Mouse (Mus musculus) midbrain, embryonic 14.5 days (tissue): Measurements from ENCODE around the gene Limch1. TPM values are rescaled to one million over a fixed set of nuclear protein-coding genes. Genes with fewer than 3 reads are reported as not detected.

Source experiments
- ATAC-seq: fragments of 200-750 bp; cut with Nextera tagmentation; 2 replicates; pipeline ENCODE4 v1.8.0; 2017; ENCODE audit warnings: moderate number of reproducible peaks, moderate library complexity; ENCODE audit not compliant: low FRiP score, low TSS enrichment
- DNase-seq: peaks from one replicate; pipeline ENCODE4 v3.0.0-alpha.2; 2015
- H3K27ac ChIP-seq: fragments of 300-500 bp; sonication (generic); replicated peaks from 2 replicates; pipeline ENCODE4 v1.5.1; 2014; ENCODE audit warnings: mild to moderate bottlenecking, low read depth, low read length, moderate library complexity
- H3K27me3 ChIP-seq: fragments of 300-500 bp; sonication (generic); 2 replicates; pipeline ENCODE4 v1.6.1; 2014; ENCODE audit warnings: low read length, control low read depth, mixed read lengths; ENCODE audit not compliant: control insufficient read depth, insufficient read depth
- H3K36me3 ChIP-seq: fragments of 300-500 bp; sonication (generic); 2 replicates; pipeline ENCODE4 v1.6.1; 2014; ENCODE audit warnings: low read length, control low read depth; ENCODE audit not compliant: control insufficient read depth, insufficient read depth
- H3K4me1 ChIP-seq: fragments of 300-500 bp; sonication (generic); 2 replicates; pipeline ENCODE4 v1.6.1; 2014; ENCODE audit warnings: mild to moderate bottlenecking, antibody characterized with exemption, low read length, control low read depth; ENCODE audit not compliant: control insufficient read depth, insufficient read depth
- H3K4me2 ChIP-seq: fragments of 300-500 bp; sonication (generic); 2 replicates; pipeline ENCODE4 v1.6.1; 2014; ENCODE audit warnings: mild to moderate bottlenecking, low read length, moderate library complexity
- H3K4me3 ChIP-seq: fragments of 300-500 bp; sonication (generic); replicated peaks from 2 replicates; pipeline ENCODE4 v1.5.1; 2014; ENCODE audit warnings: low read depth, low read length
- H3K9ac ChIP-seq: fragments of 300-500 bp; sonication (generic); replicated peaks from 2 replicates; pipeline ENCODE4 v1.6.1; 2014; ENCODE audit warnings: mild to moderate bottlenecking, low read length, moderate library complexity
- H3K9me3 ChIP-seq: fragments of 300-500 bp; sonication (generic); 2 replicates; pipeline ENCODE4 v1.6.1; 2016; ENCODE audit warnings: low read length, control low read depth, mixed read lengths; ENCODE audit not compliant: control insufficient read depth
- WGBS: fragments of 180-500 bp; shearing (Covaris S2); extraction: QIAGEN DNeasy Blood & Tissue Kit; methylation state at CpG from one replicate; pipeline ENCODE4 v1.1.7; 2014; 5-methylcytosine and 5-hydroxymethylcytosine counted together
- polyA plus RNA-seq: library from polyadenylated mRNA; unstranded; fragments of >200 nt; fragmentation: Nextera tagmentation; extraction: Ambion mirVana; gene quantifications from 2 replicates; pipeline ENCODE4 v1.2.1, GENCODE M21; 2014

Limch1 gene
- polyA plus RNA-seq, 1 experiment from 2014 or later, result 56.5 TPM

GRCm38 (mm10) chr5:66993076-66993475 lies 247.4 kb downstream of the Limch1 start:
- no peak overlapping the region for H3K27ac ChIP-seq
- no peak overlapping the region for H3K9ac ChIP-seq
- WGBS, result 64% methylated on average over 11 of the region's 11 CpGs
- no peak overlapping the region for H3K4me3 ChIP-seq
- 0 out of 2 replicates have a peak, but pooled peaks cover 6% of the 10 kb centered on the region for H3K4me1 ChIP-seq
- ATAC-seq (no peak), DNase-seq (peak; percentile 35)
- no peaks in the 10 kb centered on the region for H3K27me3 ChIP-seq
- no peak overlapping the region for H3K4me2 ChIP-seq
- no peaks in the 10 kb centered on the region for H3K9me3 ChIP-seq
- no peaks in the 10 kb centered on the region for H3K36me3 ChIP-seq

GRCm38 (mm10) chr5:66996124-66996523 lies 250.5 kb downstream of the Limch1 start:
- WGBS, result 13% methylated on average over 3 of the region's 3 CpGs
- no peak overlapping the region for H3K9ac ChIP-seq
- H3K27ac ChIP-seq, result no peak overlapping the region

GRCm38 (mm10) chr5:66996886-66997599 lies 251.4 kb downstream of the Limch1 start:
- under 1% methylated on average over 33 of the region's 33 CpGs for WGBS
- 0 out of 2 replicates have a peak, but pooled peaks cover 6% of the 10 kb centered on the region for H3K4me1 ChIP-seq
- H3K9ac ChIP-seq, result peak overlapping the region; percentile 57
- peak; percentile 95 for DNase-seq
- no peaks in the 10 kb centered on the region for H3K9me3 ChIP-seq
- peak overlapping the region; percentile 79 for H3K27ac ChIP-seq
- ATAC-seq, result peak; percentile 86
- H3K36me3 ChIP-seq, result 0 out of 2 replicates have a peak, but pooled peaks cover 3% of the 10 kb centered on the region
- no peaks in the 10 kb centered on the region for H3K27me3 ChIP-seq
- peak overlapping the region; percentile 67 for H3K4me2 ChIP-seq
- peak overlapping the region; percentile 39 for H3K4me3 ChIP-seq

More at GRCm38 (mm10) chr5:66996124-66996523, 250.5 kb downstream of the Limch1 start:
- ATAC-seq (no peak), DNase-seq (no peak)
- H3K27me3 ChIP-seq, result no peaks in the 10 kb centered on the region
- H3K4me3 ChIP-seq, result no peak overlapping the region
- no peaks in the 10 kb centered on the region for H3K9me3 ChIP-seq
- no peak overlapping the region for H3K4me2 ChIP-seq
- 0 out of 2 replicates have a peak, but pooled peaks cover 3% of the 10 kb centered on the region for H3K36me3 ChIP-seq
- H3K4me1 ChIP-seq, result 0 out of 2 replicates have a peak, but pooled peaks cover 6% of the 10 kb centered on the region

GRCm38 (mm10) chr5:66997600-66997930 lies 251.9 kb downstream of the Limch1 start:
- DNase-seq (no peak), ATAC-seq (no peak)
- Histone ChIP-seq H3K4me1 (0 out of 2 replicates have a peak, but pooled peaks cover 5% of the 10 kb centered on the region), H3K4me2 (peak overlapping the region; percentile 67), H3K4me3 (peak overlapping the region; percentile 39), H3K27me3 (no peaks in the 10 kb centered on the region), H3K9ac (peak overlapping the region; percentile 57; the same call in 1 of the 2 replicates), H3K27ac (peak overlapping the region; percentile 79; the same call in 1 of the 2 replicates), H3K9me3 (no peaks in the 10 kb centered on the region), H3K36me3 (0 out of 2 replicates have a peak, but pooled peaks cover 7% of the 10 kb centered on the region)
- WGBS, result 10% methylated on average over 7 of the region's 7 CpGs

- 0 out of 2 replicates have a peak, but pooled peaks cover 8% of the 10 kb centered on the region for H3K36me3 ChIP-seq
- ATAC-seq (no peak), DNase-seq (no peak)
- 80% methylated on average over 6 of the region's 6 CpGs for WGBS
- H3K9me3 ChIP-seq, result no peaks in the 10 kb centered on the region
- H3K9ac ChIP-seq, result no peak overlapping the region
- H3K4me3 ChIP-seq, result no peak overlapping the region
- no peaks in the 10 kb centered on the region for H3K27me3 ChIP-seq
- 0 out of 2 replicates have a peak, but pooled peaks cover 4% of the 10 kb centered on the region for H3K4me1 ChIP-seq
- no peak overlapping the region for H3K27ac ChIP-seq
- H3K4me2 ChIP-seq, result no peak overlapping the region
Measured at GRCm38 (mm10) chr5:66998341-66998740, 252.7 kb downstream of the Limch1 start.

- no peaks in the 10 kb centered on the region for H3K4me1 ChIP-seq
- no peak overlapping the region for H3K4me2 ChIP-seq
- WGBS, result 91% methylated on average over 6 of the region's 6 CpGs
- ATAC-seq (no peak), DNase-seq (no peak)
- no peak overlapping the region for H3K27ac ChIP-seq
- H3K9me3 ChIP-seq, result no peaks in the 10 kb centered on the region
- no peak overlapping the region for H3K9ac ChIP-seq
- no peaks in the 10 kb centered on the region for H3K27me3 ChIP-seq
- no peak overlapping the region for H3K4me3 ChIP-seq
- H3K36me3 ChIP-seq, result peaks cover 12% of the 10 kb centered on the region; the same call in 1 of the 2 replicates
Measured at GRCm38 (mm10) chr5:67002346-67002745, 256.7 kb downstream of the Limch1 start.

- H3K9me3 ChIP-seq, result no peaks in the 10 kb centered on the region
- no peak for DNase-seq
- no peaks in the 10 kb centered on the region for H3K4me1 ChIP-seq
- H3K36me3 ChIP-seq, result peaks cover 15% of the 10 kb centered on the region; the same call in 1 of the 2 replicates
- H3K9ac ChIP-seq, result no peak overlapping the region
- no peak for ATAC-seq
- H3K27me3 ChIP-seq, result no peaks in the 10 kb centered on the region
- H3K27ac ChIP-seq, result no peak overlapping the region
- no peak overlapping the region for H3K4me3 ChIP-seq
- WGBS, result 89% methylated on average over 11 of the region's 11 CpGs
- no peak overlapping the region for H3K4me2 ChIP-seq
Measured at GRCm38 (mm10) chr5:67004619-67005018, 259.0 kb downstream of the Limch1 start.

GRCm38 (mm10) chr5:67011043-67011870 lies 265.6 kb downstream of the Limch1 start:
- Histone ChIP-seq H3K9ac (no peak overlapping the region), H3K36me3 (peaks cover 12% of the 10 kb centered on the region; the same call in 1 of the 2 replicates), H3K27me3 (no peaks in the 10 kb centered on the region), H3K9me3 (no peaks in the 10 kb centered on the region), H3K4me3 (no peak overlapping the region), H3K4me2 (no peak overlapping the region), H3K4me1 (no peaks in the 10 kb centered on the region), H3K27ac (no peak overlapping the region)
- no peak for DNase-seq
- WGBS, result 93% methylated on average over 16 of the region's 16 CpGs
- ATAC-seq, result no peak
